Mouse (Mus musculus): ENCODE data around the gene Mpi.

DNA sequence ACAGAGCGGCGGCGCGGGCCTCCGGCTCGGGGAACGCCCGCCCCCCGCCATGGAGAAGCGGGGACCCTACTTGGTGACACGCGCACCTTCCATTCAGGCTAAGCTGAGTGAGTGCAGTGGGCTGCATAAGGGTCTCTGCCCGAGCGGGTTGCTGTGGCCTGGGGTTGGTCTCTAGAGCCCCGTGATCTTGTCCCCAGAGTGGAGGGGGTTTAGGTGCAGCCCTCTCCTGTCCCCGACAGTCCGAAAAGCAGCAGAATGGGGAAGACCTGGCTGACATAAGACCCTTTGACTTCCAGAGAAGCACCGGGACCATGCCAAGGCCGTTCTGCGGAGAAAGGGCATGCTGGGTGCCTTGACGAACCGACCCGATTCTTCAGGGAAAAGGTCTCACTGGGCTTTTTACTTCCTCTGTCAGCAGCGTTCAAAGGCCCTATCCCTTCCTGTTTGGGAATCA lies 14.8 kb downstream of the Mpi start:
- TF ChIP-seq CTCF (IDR thresholded peaks at IDR 0.05; ENCODE audit: low read depth, low read length) (no peak), POLR2A (IDR thresholded peaks at IDR 0.05; ENCODE audit: extremely low read depth, insufficient read depth, low read length) (no peak)

Measured in liver, adult 2 months (tissue).